Mouse (Mus musculus): ENCODE measurements at regions not wholly inside any gene's neighbourhood (a gene's known extent, or its start where the extent isn't known, plus 50 kb on each side); places are given as distances from the start of the nearest gene placed in this dataset.

- TF ChIP-seq POLR2A (IDR thresholded peaks at IDR 0.05; ENCODE audit: low read depth, low read length), result no peak
- no peak for TF ChIP-seq CTCF (IDR thresholded peaks at IDR 0.05; ENCODE audit: extremely low read depth, insufficient read depth, insufficient read length, insufficient replicate concordance)
Measured at GRCm38 (mm10) chr12:12841385-12842238, 100.1 kb downstream of the Mycn start.

Measured in spleen, adult 2 months (tissue).